Mouse (Mus musculus) kidney, adult 2 months (tissue): ENCODE data around the gene Cib2. TPM values are rescaled to one million over a fixed set of nuclear protein-coding genes. Genes with fewer than 3 reads are reported as not detected.
A peak's percentile ranks its signal among the peaks of the same experiment; 100 is the strongest.
"Not testable (repeated sequence)": the region's sequence is repeated elsewhere in the genome, so short reads cannot be mapped to it uniquely, and the experiment has no call there.

Experiments
- DNase-seq: peaks from one replicate; pipeline ENCODE4 v3.0.0; 2021
- H3K27ac ChIP-seq: fragments of 200-500 bp; 2 replicates; pipeline ENCODE4 v1.5.1; 2012; ENCODE audit warnings: low read depth, low read length, control low read depth, inconsistent platforms; ENCODE audit not compliant: insufficient read depth
- H3K27me3 ChIP-seq: fragments of 200-500 bp; replicated peaks from 2 replicates; pipeline ENCODE4 v1.6.1; 2012; ENCODE audit warnings: mild to moderate bottlenecking, moderate library complexity, low read length, inconsistent platforms; ENCODE audit not compliant: control insufficient read depth, insufficient read depth
- H3K36me3 ChIP-seq: fragments of 200-500 bp; 2 replicates; pipeline ENCODE4 v1.6.1; 2012; ENCODE audit warnings: mild to moderate bottlenecking, moderate library complexity, low read length, inconsistent platforms; ENCODE audit not compliant: control insufficient read depth, insufficient read depth
- H3K4me1 ChIP-seq: fragments of 200-500 bp; 2 replicates; pipeline ENCODE4 v1.6.1; 2011; ENCODE audit warnings: low read length; ENCODE audit not compliant: control insufficient read depth, insufficient read depth
- H3K4me3 ChIP-seq: fragments of 200-500 bp; 2 replicates; pipeline ENCODE4 v1.5.1; 2011; ENCODE audit warnings: mild to moderate bottlenecking, low read depth, low read length, control low read depth; ENCODE audit not compliant: insufficient read depth
- CTCF ChIP-seq: fragments of 200-500 bp; conservative IDR thresholded peaks from 2 replicates; pipeline ENCODE4 v1.5.1; 2011; ENCODE audit warnings: low read depth, mild to moderate bottlenecking, control low read depth, low read length, moderate library complexity, mixed read lengths; ENCODE audit not compliant: insufficient read depth, insufficient read length
- POLR2A ChIP-seq: fragments of 200-500 bp; IDR thresholded peaks from one replicate; pipeline ENCODE4 v1.6.1; 2011; ENCODE audit warnings: low read depth, low read length, control low read depth
- WGBS: fragments of 180-500 bp; shearing (Covaris S2); methylation state at CpG from one replicate; pipeline ENCODE4 v1.1.7; 2018; 5-methylcytosine and 5-hydroxymethylcytosine counted together
- polyA plus RNA-seq: library from polyadenylated mRNA; depleted of rRNA; stranded (reverse); fragments of >200 nt; gene quantifications from 2 replicates; pipeline ENCODE4 v1.2.3, GENCODE M21; 2012

Gene Cib2
- polyA plus RNA-seq, 1 experiment = 10.0 TPM

DNA sequence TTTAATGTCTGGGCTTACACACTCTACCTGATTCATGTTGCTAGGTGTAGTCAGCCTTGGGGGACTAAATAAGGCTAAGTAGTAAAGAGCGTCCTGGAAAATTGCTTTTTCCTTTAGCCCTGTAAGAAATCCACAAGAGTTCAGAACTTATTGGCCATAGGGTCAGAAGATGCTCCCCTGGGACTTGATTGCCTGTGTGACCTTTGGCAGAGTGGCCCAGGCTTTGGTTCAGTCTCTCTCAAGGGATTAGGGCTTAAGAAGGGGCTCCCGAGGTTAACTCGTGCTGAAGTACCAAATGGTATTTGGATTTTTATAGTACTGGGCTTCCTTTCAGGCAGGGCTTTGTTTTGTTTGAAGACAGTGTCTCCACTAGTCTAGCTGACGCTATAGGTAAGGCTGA lies 27.8 kb upstream of the Cib2 start:
- Histone ChIP-seq H3K4me3 (no peak overlapping the region), H3K27ac (no peak overlapping the region)
- peak; percentile 19 for DNase-seq

DNA sequence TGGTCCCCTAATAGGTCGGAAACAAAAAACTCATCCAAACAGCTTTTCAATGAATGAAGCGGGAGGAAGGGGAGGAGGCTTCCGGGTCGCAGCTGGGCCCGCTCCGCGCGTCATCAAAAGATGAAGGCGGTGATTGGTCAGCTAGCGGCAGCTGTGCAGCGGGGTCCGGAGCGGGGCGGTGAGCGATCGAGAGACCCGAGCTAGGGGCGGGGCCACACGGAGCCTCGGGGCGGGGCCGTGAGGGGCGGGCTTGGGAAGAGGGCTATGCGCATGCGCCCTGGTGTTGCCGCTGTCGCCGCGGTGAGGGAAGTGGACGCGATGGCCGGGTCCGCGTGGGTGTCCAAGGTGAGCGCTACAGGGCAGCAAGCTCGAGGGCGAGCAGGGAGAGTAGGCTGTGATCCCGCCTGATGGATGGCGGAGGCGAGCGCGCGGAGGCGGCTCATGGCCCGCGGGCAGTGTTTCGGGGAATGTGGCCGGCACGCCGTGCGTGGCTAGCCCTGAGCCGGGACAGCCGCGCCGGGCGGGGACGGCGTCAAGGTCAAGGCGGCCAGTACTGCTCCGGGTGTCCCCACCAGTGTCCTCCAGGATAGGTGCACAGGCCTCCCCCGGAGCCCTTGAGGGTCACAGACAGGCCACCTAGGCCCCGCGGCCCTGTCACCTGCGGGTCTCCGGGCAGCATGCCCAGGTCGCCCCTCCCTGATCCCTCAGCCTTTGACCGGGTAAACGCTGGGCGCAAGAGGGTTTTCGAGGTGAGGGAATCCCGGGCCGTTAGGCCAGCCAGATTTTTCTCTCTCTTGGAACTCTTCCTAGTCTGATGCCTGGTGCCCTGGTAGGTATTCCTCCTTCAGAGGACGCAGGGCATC lies 26.4 kb upstream of the Cib2 start, which contains the start of gene Idh3a:
Gene Idh3a, plus strand, starts transcription at position 136 of the 863 bp plus-strand sequence.
- Histone ChIP-seq H3K36me3 (no peaks in the 10 kb centered on the region), H3K4me3 (peak within 1 kb of the TSS; percentile 70), H3K27me3 (no peaks in the 10 kb centered on the region), H3K27ac (peak within 1 kb of the TSS; percentile 50), H3K4me1 (peaks cover 15% of the 10 kb centered on the region; the same call in 1 of the 2 replicates)
- WGBS = under 1% methylated on average over 73 of the region's 73 CpGs
- DNase-seq = peak; percentile 99
- TF ChIP-seq CTCF (no peak), POLR2A (peak; percentile 84)

More for the DNA sequence above, 27.8 kb upstream of the Cib2 start:
- H3K4me1 ChIP-seq = peaks cover 15% of the 10 kb centered on the region; the same call in 1 of the 2 replicates
- peaks cover 4% of the 10 kb centered on the region; the same call in 1 of the 2 replicates for H3K36me3 ChIP-seq
- TF ChIP-seq POLR2A (no peak), CTCF (no peak)
- 39% methylated on average over 4 of the region's 4 CpGs for WGBS
- H3K27me3 ChIP-seq = no peaks in the 10 kb centered on the region

DNA sequence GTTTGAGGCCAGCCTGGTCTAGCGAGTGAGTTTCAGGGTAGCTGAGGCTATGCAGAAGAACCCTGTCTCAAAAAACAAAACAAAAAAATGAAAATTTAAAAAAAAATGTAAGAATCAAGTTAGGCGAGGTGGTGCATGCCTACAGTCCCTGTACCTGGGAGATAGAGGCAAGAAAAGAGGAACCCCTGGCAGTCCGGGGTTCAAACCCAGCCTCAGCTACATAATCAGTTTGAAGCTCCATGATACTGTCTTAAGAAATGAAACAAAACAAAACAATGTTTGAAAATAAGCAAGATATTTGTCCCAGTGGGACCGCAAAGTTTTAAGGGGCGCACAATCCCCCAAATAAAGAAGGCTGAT lies 25.8 kb upstream of the Cib2 start:
- Histone ChIP-seq H3K36me3 (no peaks in the 10 kb centered on the region), H3K4me3 (no peak overlapping the region), H3K4me1 (peaks cover 15% of the 10 kb centered on the region; the same call in 1 of the 2 replicates), H3K27ac (no peak overlapping the region; the same call in 1 of the 2 replicates), H3K27me3 (no peaks in the 10 kb centered on the region)
- DNase-seq = no peak
- 42% methylated on average over 5 of the region's 5 CpGs for WGBS
- TF ChIP-seq CTCF (no peak), POLR2A (no peak)

DNA sequence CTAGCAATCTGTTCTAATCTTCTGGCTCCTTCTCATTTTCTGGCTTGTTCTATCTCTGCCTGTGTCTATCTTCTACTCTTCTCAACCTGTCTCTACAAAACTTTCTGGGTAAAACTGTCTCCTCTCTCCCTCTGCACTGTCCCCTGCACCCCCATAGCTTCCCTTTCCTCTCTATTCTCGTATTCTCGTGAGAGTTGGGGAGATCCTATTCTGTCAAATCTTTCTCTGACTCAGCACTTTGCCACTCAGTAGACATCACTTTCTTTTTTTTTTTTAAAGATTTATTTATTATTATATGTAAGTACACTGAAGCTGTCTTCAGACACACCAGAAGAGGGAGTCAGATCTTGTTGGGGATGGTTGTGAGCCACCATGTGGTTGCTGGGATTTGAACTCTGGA lies 24.1 kb upstream of the Cib2 start:
- not testable (repeated sequence) for H3K27ac ChIP-seq, H3K36me3 ChIP-seq, H3K27me3 ChIP-seq, DNase-seq, H3K4me3 ChIP-seq
- WGBS = 82% methylated on average over 2 of the region's 2 CpGs
- H3K4me1 ChIP-seq = peaks cover 15% of the 10 kb centered on the region; the same call in 1 of the 2 replicates

DNA sequence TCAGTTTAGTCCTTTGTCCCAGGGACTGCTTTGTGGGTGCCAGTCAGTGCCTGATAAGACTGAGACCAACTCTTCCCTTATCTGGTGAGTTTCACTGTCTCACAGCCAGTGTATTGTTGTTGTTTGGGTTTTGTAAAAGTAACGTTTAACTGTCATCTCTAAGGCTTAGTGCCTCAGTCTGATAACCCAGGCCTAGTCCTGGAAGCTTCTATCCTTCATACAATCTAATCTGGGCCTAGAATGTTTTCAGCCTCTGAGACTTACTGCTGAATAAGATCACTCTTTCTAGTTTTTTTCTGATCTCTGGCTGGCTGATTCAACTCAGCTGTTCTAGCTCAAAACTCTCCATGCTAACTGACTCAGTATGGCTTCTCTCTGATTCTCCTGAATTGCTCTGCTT lies 23.7 kb upstream of the Cib2 start:
- H3K4me3 ChIP-seq = no peak overlapping the region
- no peak for DNase-seq
- peaks cover 15% of the 10 kb centered on the region; the same call in 1 of the 2 replicates for H3K4me1 ChIP-seq
- no peak overlapping the region for H3K27ac ChIP-seq
- WGBS = 67% methylated on average over 1 of the region's 1 CpGs
- TF ChIP-seq CTCF (no peak), POLR2A (no peak)
- no peaks in the 10 kb centered on the region for H3K36me3 ChIP-seq
- H3K27me3 ChIP-seq = no peaks in the 10 kb centered on the region

DNA sequence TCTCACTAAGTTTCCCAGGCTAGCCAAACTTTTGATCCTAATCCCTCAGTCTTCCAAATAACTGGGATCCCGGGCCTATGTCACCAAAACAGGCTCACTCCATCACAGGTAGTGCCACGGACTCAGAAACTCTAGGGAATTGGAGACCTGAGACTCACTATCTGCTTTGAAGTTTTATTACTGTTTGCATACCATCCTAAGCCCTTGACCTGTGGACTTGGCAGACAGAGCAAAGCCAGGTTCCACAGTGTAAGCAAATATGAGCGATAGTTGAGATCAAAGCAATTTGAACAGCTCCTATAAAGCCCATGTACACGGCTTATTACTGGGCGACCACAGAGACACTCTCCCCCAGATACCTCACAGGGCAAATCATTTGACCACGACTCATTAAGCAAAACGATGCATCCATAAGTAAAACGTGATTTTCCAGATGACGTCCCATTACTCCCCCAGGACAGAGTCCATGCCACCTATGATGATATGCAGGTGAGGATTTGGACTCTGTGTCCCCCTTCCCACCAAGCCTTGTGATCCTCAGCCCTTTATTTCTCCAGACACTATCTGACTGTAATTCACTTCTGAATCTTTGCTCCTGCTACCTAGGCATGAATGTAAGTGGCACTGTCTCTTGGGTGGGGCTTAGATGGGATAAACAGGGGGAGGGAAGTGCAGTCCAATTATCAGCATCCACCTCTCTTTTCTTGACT lies 11.3 kb upstream of the Cib2 start:
- Histone ChIP-seq H3K36me3 (no peaks in the 10 kb centered on the region), H3K4me1 (peaks cover 3% of the 10 kb centered on the region; the same call in 1 of the 2 replicates), H3K27me3 (no peaks in the 10 kb centered on the region), H3K27ac (no peak overlapping the region), H3K4me3 (no peak overlapping the region)
- 44% methylated on average over 9 of the region's 9 CpGs for WGBS
- no peak for DNase-seq
- TF ChIP-seq CTCF (no peak), POLR2A (no peak)

DNA sequence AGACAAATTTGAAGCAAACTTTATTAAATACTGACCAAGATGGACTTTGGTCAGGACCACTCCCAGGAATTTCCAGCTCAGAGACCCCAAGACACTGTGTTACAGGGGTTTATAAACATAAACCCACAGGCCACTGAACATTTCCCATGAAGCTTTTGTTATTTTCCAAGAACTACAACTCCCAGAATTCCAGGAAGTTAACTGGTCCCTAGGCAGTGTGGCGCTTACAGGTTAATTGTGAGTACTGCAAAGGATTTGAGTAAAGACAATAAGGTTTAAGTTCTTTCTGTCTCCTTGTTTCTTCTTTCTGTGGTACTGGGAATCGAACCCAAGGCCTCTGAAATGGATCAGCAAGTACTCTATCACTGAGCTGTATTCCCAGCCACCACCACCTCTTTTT lies 8.7 kb upstream of the Cib2 start:
- WGBS = 36% methylated on average over 2 of the region's 2 CpGs
- H3K4me3 ChIP-seq = no peak overlapping the region
- H3K27me3 ChIP-seq = no peaks in the 10 kb centered on the region
- peak; percentile 40 for DNase-seq
- H3K27ac ChIP-seq = no peak overlapping the region
- no peaks in the 10 kb centered on the region for H3K36me3 ChIP-seq
- H3K4me1 ChIP-seq = peaks cover 3% of the 10 kb centered on the region; the same call in 1 of the 2 replicates
- TF ChIP-seq CTCF = no peak
- no peak for TF ChIP-seq POLR2A
